Mouse (Mus musculus): Measurements from ENCODE around the gene Ginm1. TPM values are rescaled to one million over a fixed set of nuclear protein-coding genes. Genes with fewer than 3 reads are reported as not detected.
A peak's percentile ranks its signal among the peaks of the same experiment; 100 is the strongest.
"Not testable (repeated sequence)": the region's sequence is repeated elsewhere in the genome, so short reads cannot be mapped to it uniquely, and the experiment has no call there.

The Ginm1 gene
- total RNA-seq, 2 experiments from 2014 or later = 21.4 to 22.1 TPM

GRCm38 (mm10) chr10:7787319-7787718 lies 5.3 kb downstream of the Ginm1 start:
- no peak overlapping the region for H3K4me3 ChIP-seq
- TF ChIP-seq CTCF (conservative IDR thresholded peaks at IDR 0.05) = no peak
- DNase-seq (ENCODE audit: low spot score in 2 of 2) = no peak
- no peak overlapping the region for H3K27ac ChIP-seq

- peak overlapping the region; percentile 98 for H3K4me3 ChIP-seq
- no peak for DNase-seq (ENCODE audit: low spot score in 2 of 2)
- TF ChIP-seq CTCF (conservative IDR thresholded peaks at IDR 0.05) = no peak
- peak overlapping the region; percentile 84 for H3K27ac ChIP-seq
Measured at GRCm38 (mm10) chr10:7781214-7781613, 11.4 kb downstream of the Ginm1 start.

GRCm38 (mm10) chr10:7780238-7781176 lies 12.1 kb downstream of the Ginm1 start:
- H3K4me3 ChIP-seq = peak overlapping the region; percentile 98
- peak overlapping the region; percentile 84 for H3K27ac ChIP-seq
- DNase-seq (ENCODE audit: low spot score in 2 of 2) = peak; percentile 81 to 86
- TF ChIP-seq CTCF (conservative IDR thresholded peaks at IDR 0.05) = no peak

- no peak overlapping the region for H3K27ac ChIP-seq
- no peak for TF ChIP-seq CTCF (conservative IDR thresholded peaks at IDR 0.05)
- no peak for DNase-seq (ENCODE audit: low spot score in 2 of 2)
Measured at GRCm38 (mm10) chr10:7779751-7780237, 12.8 kb downstream of the Ginm1 start.

GRCm38 (mm10) chr10:7778361-7778760 lies 14.3 kb downstream of the Ginm1 start:
- DNase-seq (ENCODE audit: low spot score in 2 of 2) = no peak
- TF ChIP-seq CTCF (conservative IDR thresholded peaks at IDR 0.05) = no peak
- H3K4me3 ChIP-seq = no peak overlapping the region
- H3K27ac ChIP-seq = no peak overlapping the region

More at GRCm38 (mm10) chr10:7779751-7780237, 12.8 kb downstream of the Ginm1 start:
- peak overlapping the region; percentile 98 for H3K4me3 ChIP-seq

- DNase-seq (ENCODE audit: low spot score in 2 of 2) = no peak
- no peak overlapping the region for H3K4me3 ChIP-seq
- H3K27ac ChIP-seq = no peak overlapping the region
- no peak for TF ChIP-seq CTCF (conservative IDR thresholded peaks at IDR 0.05)
Measured at GRCm38 (mm10) chr10:7775421-7775820, 17.2 kb downstream of the Ginm1 start.

GRCm38 (mm10) chr10:7772769-7773168 lies 19.9 kb downstream of the Ginm1 start:
- Histone ChIP-seq H3K27ac (no peak overlapping the region), H3K4me3 (no peak overlapping the region)
- DNase-seq (ENCODE audit: low spot score in 2 of 2) = no peak
- TF ChIP-seq CTCF (conservative IDR thresholded peaks at IDR 0.05) = no peak

GRCm38 (mm10) chr10:7772346-7772745 lies 20.3 kb downstream of the Ginm1 start:
- H3K4me3 ChIP-seq = no peak overlapping the region
- no peak for TF ChIP-seq CTCF (conservative IDR thresholded peaks at IDR 0.05)
- no peak overlapping the region for H3K27ac ChIP-seq

GRCm38 (mm10) chr10:7757544-7757943 lies 35.1 kb downstream of the Ginm1 start:
- Histone ChIP-seq H3K4me3 (no peak overlapping the region), H3K27ac (no peak overlapping the region)
- DNase-seq (ENCODE audit: low spot score in 2 of 2) = no peak
- TF ChIP-seq CTCF (conservative IDR thresholded peaks at IDR 0.05) = no peak

More at GRCm38 (mm10) chr10:7772346-7772745, 20.3 kb downstream of the Ginm1 start:
- DNase-seq (ENCODE audit: low spot score in 2 of 2) = no peak

- DNase-seq (ENCODE audit: low spot score in 2 of 2) = no peak
- TF ChIP-seq CTCF (conservative IDR thresholded peaks at IDR 0.05) = no peak
- Histone ChIP-seq H3K4me3 (no peak overlapping the region), H3K27ac (no peak overlapping the region)
Measured at GRCm38 (mm10) chr10:7748752-7749151, 43.9 kb downstream of the Ginm1 start.

- H3K27ac ChIP-seq; H3K4me3 ChIP-seq; DNase-seq (ENCODE audit: low spot score in 2 of 2): not testable (repeated sequence)
Measured at GRCm38 (mm10) chr10:7745528-7745927, 47.1 kb downstream of the Ginm1 start.

GRCm38 (mm10) chr10:7737914-7738313 lies 54.7 kb downstream of the Ginm1 start:
- H3K27ac ChIP-seq = no peak overlapping the region
- TF ChIP-seq CTCF (conservative IDR thresholded peaks at IDR 0.05) = no peak
- no peak overlapping the region for H3K4me3 ChIP-seq
- no peak for DNase-seq (ENCODE audit: low spot score in 2 of 2)

- no peak for TF ChIP-seq CTCF (conservative IDR thresholded peaks at IDR 0.05)
- no peak for DNase-seq (ENCODE audit: low spot score in 2 of 2)
- peak overlapping the region; percentile 52; the same call in 1 of the 2 replicates for H3K27ac ChIP-seq
- no peak overlapping the region for H3K4me3 ChIP-seq
Measured at GRCm38 (mm10) chr10:7737122-7737521, 55.5 kb downstream of the Ginm1 start.

- Histone ChIP-seq H3K4me3 (no peak overlapping the region), H3K27ac (no peak overlapping the region)
- TF ChIP-seq CTCF (conservative IDR thresholded peaks at IDR 0.05) = no peak
- DNase-seq (ENCODE audit: low spot score in 2 of 2) = no peak
Measured at GRCm38 (mm10) chr10:7731582-7731981, 61.0 kb downstream of the Ginm1 start.
